Mouse (Mus musculus) spleen, embryonic (tissue): Measurements from ENCODE around the gene Zfp148.

ENCODE experiments used
- CTCF ChIA-PET: fragments of 350-600 bp; sonication (Branson Sonifier 250); formaldehyde crosslinking; loops from one replicate; lab custom pipeline; 2022; lab: Charles Lee

Gene Zfp148

DNA sequence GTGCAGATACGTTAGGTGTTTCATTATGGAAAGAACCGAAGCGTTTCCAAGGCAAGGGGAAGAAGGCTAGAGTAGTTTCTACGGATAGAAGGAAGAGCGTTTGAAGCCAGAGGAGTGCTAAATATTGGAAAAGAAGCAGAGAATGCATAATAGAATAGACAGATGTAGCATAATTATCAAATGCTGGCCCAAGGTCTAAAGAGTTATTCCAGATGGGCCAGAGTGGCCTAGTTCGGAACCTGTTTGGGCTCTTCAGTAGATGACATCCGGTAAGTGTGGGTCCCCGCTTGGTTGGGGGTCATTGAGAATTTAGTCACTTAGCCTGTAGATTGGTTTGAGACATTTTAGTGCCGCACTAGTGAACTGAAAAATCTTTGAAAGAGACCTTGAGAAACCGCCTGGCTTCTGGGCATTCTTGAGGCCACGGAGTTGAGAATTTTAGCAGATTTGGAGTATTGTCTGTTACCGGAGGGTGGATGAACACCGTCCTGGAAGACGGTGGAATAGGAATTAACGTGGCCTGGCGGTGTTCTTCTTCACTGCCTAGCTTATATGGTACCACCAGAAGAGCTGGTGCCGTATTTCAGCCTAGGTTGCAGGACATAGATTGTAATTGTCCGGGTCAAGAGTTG, 1.1 kb downstream of the Zfp148 start:
- CTCF ChIA-PET, result interaction anchor here (0.7 kb wide), 1 partner anchor 368 kb away, joined by 3 read pairs; no protein-coding TSS in a partner anchor

- CTCF ChIA-PET, result interaction anchor here (0.7 kb wide), 1 partner anchor 367 kb away, joined by 3 read pairs; no protein-coding TSS in a partner anchor
Measured at GRCm38 (mm10) chr16:33382341-33382740, 1.7 kb downstream of the Zfp148 start.

- CTCF ChIA-PET, result interaction anchor here (0.6 to 0.7 kb wide), 3 partner anchors 313 to 592 kb away, joined by 4 to 15 read pairs (median 4); no protein-coding TSS in a partner anchor
Measured at GRCm38 (mm10) chr16:33383584-33383983, 2.9 kb downstream of the Zfp148 start.

- CTCF ChIA-PET, result interaction anchor here (0.6 kb wide), 4 partner anchors 163 to 593 kb away, joined by 4 to 11 read pairs (median 6); no protein-coding TSS in a partner anchor
Measured at GRCm38 (mm10) chr16:33384057-33384456, 3.4 kb downstream of the Zfp148 start.

DNA sequence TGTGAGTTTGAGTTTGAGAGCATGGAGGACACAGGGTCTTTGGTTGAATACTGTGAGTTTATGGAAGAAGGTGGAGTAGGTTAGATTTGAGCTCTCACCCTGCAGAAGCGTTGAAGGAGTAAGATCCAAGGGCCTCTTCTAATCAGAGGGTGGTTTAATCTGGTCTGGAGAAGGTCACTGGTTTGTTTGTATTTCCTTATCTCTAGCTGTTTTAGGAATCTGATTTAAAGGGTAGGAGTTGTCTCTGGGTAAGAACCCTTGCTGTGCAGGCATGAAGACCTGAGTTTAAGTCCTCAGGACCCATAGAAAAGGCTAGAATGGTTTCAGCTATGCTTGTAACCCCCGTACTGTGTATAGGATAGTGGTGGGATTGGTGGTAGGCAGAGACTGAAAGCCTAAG, 6.4 kb downstream of the Zfp148 start:
- CTCF ChIA-PET, result interaction anchor here (1.0 kb wide), 1 partner anchor 13 kb away, joined by 4 read pairs; no protein-coding TSS in a partner anchor

- CTCF ChIA-PET, result interaction anchor here (1.0 kb wide), 1 partner anchor 13 kb away, joined by 4 read pairs; no protein-coding TSS in a partner anchor
Measured at GRCm38 (mm10) chr16:33387420-33387819, 6.8 kb downstream of the Zfp148 start.

DNA sequence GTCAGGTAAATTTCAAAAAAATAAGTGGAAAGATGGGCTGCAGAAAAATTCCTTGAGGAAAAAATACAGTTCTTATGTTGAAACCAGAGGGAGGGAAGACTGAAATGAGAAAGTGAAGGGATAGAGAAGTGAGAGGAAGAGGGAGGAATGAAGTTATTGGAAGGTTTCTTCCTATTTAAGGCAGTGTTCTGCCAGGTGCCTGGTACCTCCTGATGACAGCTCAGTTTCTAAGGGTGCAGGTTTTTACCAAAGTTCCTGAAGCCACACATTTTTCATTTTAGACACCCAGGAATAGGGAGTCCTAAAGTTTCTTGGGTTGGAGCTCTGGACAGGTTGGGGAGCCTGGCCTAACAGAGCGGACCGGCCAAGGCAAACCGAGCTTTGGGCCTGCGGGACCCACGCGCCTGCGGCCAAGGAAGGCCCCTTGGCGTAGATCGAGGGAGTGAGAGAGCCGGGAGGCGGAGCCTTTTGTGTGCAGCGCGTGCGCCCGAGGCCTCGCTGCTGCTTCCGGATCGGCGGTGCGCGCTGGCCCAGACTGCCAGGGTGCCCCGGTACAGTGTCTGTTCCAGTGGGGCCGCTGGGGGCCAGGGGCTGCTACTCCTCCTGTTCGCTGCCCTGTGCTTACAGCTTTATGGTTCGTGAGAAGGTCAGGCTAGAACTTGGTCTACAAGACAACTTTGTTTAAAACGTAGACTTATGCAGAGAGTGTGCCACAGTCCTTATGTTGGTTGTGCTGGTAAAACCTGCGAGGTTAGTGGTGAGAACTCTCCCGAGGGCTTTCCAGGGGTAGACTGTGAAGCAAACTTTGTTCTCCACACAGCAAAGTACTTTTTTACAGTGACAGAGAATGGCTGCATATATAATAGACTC, 19.5 kb downstream of the Zfp148 start:
- CTCF ChIA-PET, result interaction anchor here (1.0 kb wide), 1 partner anchor 13 kb away, joined by 4 read pairs; no protein-coding TSS in a partner anchor

- CTCF ChIA-PET, result no interaction called here
Measured at GRCm38 (mm10) chr16:33400943-33401342, 20.3 kb downstream of the Zfp148 start.

DNA sequence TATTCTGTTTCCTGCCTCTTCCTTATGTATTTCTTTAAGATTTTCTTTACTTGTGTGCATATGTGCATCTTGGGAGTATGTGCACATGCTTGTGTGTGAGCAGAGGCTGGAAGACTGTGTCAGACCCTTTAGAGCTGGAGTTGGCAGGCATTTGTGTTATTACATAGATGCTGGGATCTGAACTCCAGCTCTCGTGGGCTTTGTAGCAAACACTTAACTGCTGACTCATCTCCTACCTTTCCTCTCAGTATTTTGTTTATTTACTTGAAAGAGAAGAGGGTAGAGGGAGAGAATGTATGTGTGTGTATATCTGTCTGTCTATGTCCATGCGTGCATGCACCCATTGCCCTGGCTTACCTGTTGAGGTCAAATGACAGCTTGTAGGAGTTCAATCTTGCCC, 22.6 kb downstream of the Zfp148 start:
- CTCF ChIA-PET, result no interaction called here

- CTCF ChIA-PET, result no interaction called here
Measured at GRCm38 (mm10) chr16:33404055-33404454, 23.4 kb downstream of the Zfp148 start.

DNA sequence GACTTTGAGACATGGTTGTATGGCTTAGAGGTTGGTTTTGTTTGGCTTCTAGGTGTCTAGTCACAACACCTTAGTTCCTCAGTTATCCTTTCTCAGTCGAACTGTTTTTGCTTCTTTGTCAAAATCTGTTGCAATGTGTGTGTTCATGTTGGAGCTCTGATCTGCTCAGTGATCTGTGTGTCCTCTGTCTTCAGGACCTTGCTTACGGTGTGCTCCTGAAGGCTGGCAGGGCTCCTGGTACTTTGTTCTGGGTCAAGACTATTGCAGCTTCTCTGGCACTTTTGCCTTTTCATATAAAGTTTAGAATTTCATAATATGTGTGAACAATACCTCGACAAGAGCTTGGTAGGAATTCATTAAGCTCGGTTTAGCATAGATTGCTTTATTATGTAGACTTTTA, 24.9 kb downstream of the Zfp148 start:
- CTCF ChIA-PET, result no interaction called here

GRCm38 (mm10) chr16:33410151-33410550, 29.5 kb downstream of the Zfp148 start:
- CTCF ChIA-PET, result no interaction called here

DNA sequence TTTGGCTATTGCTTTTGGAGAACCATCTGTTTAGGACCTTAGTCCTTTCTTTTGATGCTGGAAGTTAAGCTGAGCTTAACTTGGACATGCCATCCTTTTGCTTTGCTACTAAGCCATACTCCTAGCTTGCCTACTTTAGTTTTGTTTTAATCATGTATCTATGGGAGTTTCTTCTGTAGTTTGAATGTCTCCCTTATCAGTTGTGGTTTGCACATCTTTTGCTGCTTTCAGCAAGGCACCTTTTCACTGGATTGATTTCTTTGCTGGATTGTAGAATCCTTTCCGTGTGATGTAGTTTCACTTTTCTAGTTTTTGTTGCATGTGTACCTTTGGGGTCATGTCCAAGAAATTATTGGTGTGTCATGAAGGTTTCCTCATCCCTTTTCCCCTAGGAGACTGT, 30.0 kb downstream of the Zfp148 start:
- CTCF ChIA-PET, result no interaction called here

- CTCF ChIA-PET, result no interaction called here
Measured at GRCm38 (mm10) chr16:33414191-33414590, 33.6 kb downstream of the Zfp148 start.

DNA sequence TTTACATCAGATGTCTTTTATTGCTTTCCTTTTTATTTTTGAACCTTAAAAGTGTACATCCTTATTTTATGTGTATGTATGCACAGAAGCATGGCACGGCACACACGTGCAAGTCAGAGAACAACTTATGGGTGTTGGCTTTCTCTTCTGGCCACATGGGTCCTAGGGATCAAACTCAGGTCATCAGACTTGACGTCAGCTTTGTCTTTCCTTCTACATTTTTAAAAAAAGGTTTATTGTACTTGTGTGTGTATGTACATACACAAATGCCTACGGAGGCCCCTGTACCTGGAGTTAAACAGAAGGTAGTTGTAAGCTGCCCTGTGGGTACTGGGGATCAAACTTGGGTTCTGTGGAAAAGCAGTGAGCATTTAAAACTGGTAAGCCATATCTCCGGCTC, 35.0 kb downstream of the Zfp148 start:
- CTCF ChIA-PET, result no interaction called here

DNA sequence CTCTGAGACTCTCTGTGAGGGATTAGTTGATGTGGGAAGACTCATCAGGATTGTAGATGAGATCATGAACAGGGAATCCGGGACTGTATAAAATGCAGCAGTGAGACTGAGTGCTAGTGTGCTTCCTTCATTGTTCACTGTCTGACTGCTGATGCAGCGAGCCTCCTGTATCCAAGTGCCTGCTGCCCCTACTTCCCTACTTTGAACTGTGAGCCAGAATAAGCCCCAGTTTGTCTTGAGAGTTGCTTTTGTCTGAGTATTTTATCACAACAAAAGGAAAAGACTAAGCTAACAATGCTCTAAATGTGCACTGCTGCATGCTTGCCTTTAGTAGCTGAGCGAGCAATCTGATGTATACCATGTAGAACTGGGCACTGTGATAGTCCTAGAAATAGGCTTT, 47.7 kb downstream of the Zfp148 start:
- CTCF ChIA-PET, result interaction anchor here (0.6 kb wide), 1 partner anchor 10 kb away, joined by 7 read pairs; no protein-coding TSS in a partner anchor

DNA sequence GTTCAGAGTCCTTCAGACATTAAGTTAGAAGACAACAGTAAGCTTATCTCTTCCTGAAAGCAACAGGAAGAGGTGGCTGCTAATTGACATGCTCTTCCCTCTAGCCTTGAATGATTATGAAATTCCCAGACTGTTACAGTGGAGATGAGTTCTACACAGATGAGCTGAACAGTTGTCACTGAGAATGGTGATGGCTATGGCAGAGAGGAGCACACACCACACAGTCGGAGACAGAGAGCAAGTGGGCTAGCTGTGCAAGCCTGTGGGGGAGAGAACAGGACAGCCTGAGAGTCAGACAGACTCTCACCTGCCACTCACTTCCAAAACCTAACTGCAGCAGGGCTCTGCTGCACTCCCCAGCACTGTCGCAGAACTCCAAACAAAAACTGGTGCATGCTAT, 51.0 kb downstream of the Zfp148 start:
- CTCF ChIA-PET, result no interaction called here

DNA sequence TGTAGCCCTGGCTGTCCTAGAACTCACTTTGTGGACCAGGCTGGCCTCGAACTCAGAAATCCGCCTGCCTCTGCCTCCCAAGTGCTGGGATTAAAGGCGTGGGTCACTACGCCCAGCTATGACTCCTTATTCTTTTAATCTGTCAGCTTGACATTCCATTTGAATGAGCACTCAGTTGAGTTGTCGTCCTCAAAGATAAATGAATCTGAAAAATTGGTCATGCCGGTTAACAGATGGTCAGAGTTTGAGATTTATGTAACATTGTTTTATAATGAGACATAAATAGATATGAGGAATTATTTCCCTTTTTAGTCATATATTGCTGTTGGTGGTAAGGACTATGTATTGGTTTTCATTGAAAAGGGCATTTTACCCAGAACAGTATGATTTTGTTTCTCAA, 60.4 kb downstream of the Zfp148 start:
- CTCF ChIA-PET, result no interaction called here

- CTCF ChIA-PET, result no interaction called here
Measured at GRCm38 (mm10) chr16:33446830-33447229, 66.2 kb downstream of the Zfp148 start.

DNA sequence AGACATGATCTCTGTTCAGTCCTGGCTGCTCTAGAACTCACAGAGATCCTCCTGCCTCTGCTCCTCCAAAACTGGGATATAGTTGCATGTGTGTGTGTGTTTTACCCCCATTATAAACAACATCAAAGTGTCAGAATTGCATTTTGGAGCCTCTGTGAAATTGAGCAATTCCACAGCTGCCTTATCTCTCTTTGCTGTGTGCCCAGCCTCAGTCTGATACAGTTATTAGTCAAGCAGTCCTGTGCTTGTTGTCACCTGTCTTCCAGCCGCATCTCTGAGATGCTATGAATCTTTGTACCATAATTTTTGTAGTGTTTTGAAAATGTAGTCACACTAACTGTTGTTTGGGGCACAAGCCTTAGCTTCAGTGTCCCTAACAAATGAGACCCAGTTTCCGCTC, 73.2 kb downstream of the Zfp148 start:
- CTCF ChIA-PET, result no interaction called here

GRCm38 (mm10) chr16:33454306-33454705, 73.7 kb downstream of the Zfp148 start:
- CTCF ChIA-PET, result no interaction called here

DNA sequence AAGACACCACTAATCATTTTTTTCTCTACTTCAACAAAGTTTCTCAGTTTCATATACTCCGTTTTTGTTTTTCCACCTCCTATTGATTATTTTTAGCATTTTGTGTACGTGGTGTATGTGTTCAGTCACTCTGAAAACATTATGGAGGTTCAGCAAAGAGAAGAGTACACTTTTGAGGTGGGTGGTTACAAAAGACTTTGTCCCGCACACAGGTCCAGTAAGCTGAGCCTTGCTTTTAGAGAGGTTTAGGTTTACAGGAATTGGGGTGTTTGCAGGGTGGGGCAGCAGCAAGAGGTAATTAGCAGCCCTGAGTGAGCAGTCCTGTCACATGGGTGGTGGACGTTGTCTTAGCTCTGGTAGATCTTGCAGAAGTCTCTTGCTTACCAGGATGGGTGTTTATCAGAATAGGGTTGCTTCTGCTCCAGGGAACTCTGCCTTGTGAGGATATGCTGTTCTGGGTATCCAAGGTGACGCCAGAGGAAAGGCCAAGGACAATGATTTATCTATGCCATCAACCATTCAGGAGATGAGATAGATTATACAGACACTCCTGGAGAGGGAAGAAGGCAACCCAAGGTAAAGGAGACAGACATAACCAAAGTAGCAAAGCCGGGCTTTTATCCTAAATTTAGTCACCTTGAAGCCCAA, 74.8 kb downstream of the Zfp148 start:
- CTCF ChIA-PET, result interaction anchor here (0.7 kb wide), 2 partner anchors 12 to 496 kb away, joined by 5 to 6 read pairs; no protein-coding TSS in a partner anchor
